Mouse (Mus musculus) embryonic facial prominence, embryonic 12.5 days (tissue): ENCODE results near the gene Casc3. TPM values are rescaled to one million over a fixed set of nuclear protein-coding genes. Genes with fewer than 3 reads are reported as not detected.

Source experiments
- ATAC-seq: fragments of 200-750 bp; cut with Nextera tagmentation; 2 replicates; pipeline ENCODE4 v1.8.0; 2017; ENCODE audit not compliant: insufficient number of reproducible peaks, insufficient read depth, low FRiP score, low TSS enrichment
- H3K27ac ChIP-seq: fragments of 300-500 bp; sonication (generic); 2 replicates; pipeline ENCODE4 v1.5.1; 2016; ENCODE audit warnings: mild to moderate bottlenecking
- H3K27me3 ChIP-seq: fragments of 300-500 bp; sonication (generic); 2 replicates; pipeline ENCODE4 v1.6.1; 2016; ENCODE audit warnings: mild to moderate bottlenecking, moderate library complexity
- H3K36me3 ChIP-seq: fragments of 300-500 bp; sonication (generic); 2 replicates; pipeline ENCODE4 v1.6.1; 2016; ENCODE audit warnings: mild to moderate bottlenecking
- H3K4me1 ChIP-seq: fragments of 300-500 bp; sonication (generic); 2 replicates; pipeline ENCODE4 v1.6.1; 2016
- H3K4me2 ChIP-seq: fragments of 300-500 bp; sonication (generic); replicated peaks from 2 replicates; pipeline ENCODE4 v1.6.1; 2016; ENCODE audit warnings: mild to moderate bottlenecking, moderate library complexity
- H3K4me3 ChIP-seq: fragments of 300-500 bp; sonication (generic); 2 replicates; pipeline ENCODE4 v1.5.1; 2016; ENCODE audit warnings: mild to moderate bottlenecking
- H3K9ac ChIP-seq: fragments of 300-500 bp; sonication (generic); 2 replicates; pipeline ENCODE4 v1.6.1; 2016; ENCODE audit warnings: mild to moderate bottlenecking, moderate library complexity
- H3K9me3 ChIP-seq: fragments of 300-500 bp; sonication (generic); 2 replicates; pipeline ENCODE4 v1.6.1; 2016; ENCODE audit warnings: mild to moderate bottlenecking, moderate library complexity
- WGBS: fragments of 180-500 bp; shearing (Covaris S2); methylation state at CpG from one replicate; pipeline ENCODE4 v1.1.7; 2016; 5-methylcytosine and 5-hydroxymethylcytosine counted together
- polyA plus RNA-seq: library from polyadenylated mRNA; unstranded; fragments of >200 nt; fragmentation: Nextera tagmentation; extraction: Ambion mirVana; gene quantifications from 2 replicates; pipeline ENCODE4 v1.2.1, GENCODE M21; 2016

Gene Casc3
- 53.9 and 54.0 TPM in 2 replicates for polyA plus RNA-seq

- Histone ChIP-seq H3K4me1 (0 out of 2 replicates have a peak, but pooled peaks cover 4% of the 10 kb centered on the region), H3K27ac (no peak within 1 kb of the TSS), H3K36me3 (peaks cover 76% of the 10 kb centered on the region), H3K4me2 (no peak within 1 kb of the TSS), H3K9ac (no peak within 1 kb of the TSS), H3K4me3 (no peak within 1 kb of the TSS), H3K27me3 (no peaks in the 10 kb centered on the region), H3K9me3 (no peaks in the 10 kb centered on the region)
- ATAC-seq: no peak
- 87% methylated on average over 5 of the region's 5 CpGs for WGBS
Observed at GRCm38 (mm10) chr11:98804605-98805004, at the start of gene Casc3. TSS of gene Casc3 (plus strand) at chr11:98804905.

DNA sequence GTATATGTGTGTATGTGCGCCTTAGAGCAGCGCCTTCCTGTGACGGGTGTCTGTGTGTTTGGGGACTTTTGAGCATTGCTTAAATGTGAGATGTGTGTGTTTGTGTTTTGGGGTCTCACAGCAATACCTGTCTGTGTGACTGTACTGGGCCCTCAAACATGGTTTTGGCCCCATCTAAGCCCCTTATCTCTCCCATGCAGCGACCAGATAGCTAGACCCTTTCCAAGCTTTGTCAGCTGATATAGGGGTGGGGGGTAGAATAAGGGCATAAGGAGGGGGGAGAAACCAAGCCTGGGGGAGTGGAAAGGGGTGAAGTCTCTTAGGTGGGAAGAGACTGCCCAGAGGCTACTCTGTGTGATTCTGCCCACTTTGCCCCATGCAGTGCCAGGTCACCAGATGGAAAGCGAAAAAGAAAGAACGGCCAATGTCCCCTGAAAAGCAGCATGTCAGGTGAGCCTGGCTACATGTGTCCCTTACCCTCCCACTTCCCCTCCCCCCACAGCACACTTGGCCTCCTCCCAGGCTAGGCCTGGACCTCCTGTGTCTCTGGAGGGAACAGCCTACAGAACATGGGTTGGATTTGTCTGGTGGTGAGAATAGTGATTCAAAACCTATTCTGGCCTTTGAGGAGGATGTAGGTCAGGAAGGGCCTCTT lies 48.9 kb upstream of the Casc3 start:
- peaks cover 23% of the 10 kb centered on the region for H3K4me1 ChIP-seq
- no peak overlapping the region for H3K4me3 ChIP-seq
- no peaks in the 10 kb centered on the region for H3K9me3 ChIP-seq
- no peak overlapping the region for H3K9ac ChIP-seq
- WGBS: 90% methylated on average over 6 of the region's 6 CpGs
- H3K36me3 ChIP-seq: peaks cover 42% of the 10 kb centered on the region
- no peak overlapping the region for H3K27ac ChIP-seq
- no peak for ATAC-seq
- H3K27me3 ChIP-seq: no peaks in the 10 kb centered on the region
- no peak overlapping the region for H3K4me2 ChIP-seq

DNA sequence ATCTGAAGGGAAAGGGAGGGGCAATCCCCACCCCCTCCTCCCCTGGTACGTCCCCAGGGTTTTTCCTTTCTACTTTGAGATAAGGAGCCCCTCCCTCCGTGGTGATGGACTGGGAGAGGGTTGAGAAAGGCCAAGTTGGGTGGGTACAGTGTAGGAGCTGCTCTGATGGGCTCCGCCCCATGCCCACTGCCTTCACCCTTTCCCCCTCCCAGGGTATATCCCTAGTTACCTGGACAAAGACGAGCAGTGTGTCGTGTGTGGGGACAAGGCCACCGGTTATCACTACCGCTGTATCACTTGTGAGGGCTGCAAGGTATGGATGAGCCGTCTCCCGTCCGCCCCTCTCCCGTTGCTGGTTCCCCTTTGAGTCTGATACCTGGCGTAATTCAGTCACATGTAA lies 48.0 kb upstream of the Casc3 start:
- Histone ChIP-seq H3K27ac (no peak overlapping the region), H3K9me3 (no peaks in the 10 kb centered on the region), H3K4me1 (peaks cover 14% of the 10 kb centered on the region), H3K9ac (no peak overlapping the region), H3K4me2 (no peak overlapping the region), H3K27me3 (no peaks in the 10 kb centered on the region), H3K4me3 (no peak overlapping the region), H3K36me3 (peaks cover 44% of the 10 kb centered on the region)
- no peak for ATAC-seq
- WGBS: 82% methylated on average over 12 of the region's 12 CpGs

GRCm38 (mm10) chr11:98761939-98762338 lies 42.8 kb upstream of the Casc3 start:
- H3K4me1 ChIP-seq: peaks cover 18% of the 10 kb centered on the region
- H3K27ac ChIP-seq: no peak overlapping the region
- H3K9ac ChIP-seq: no peak overlapping the region
- H3K9me3 ChIP-seq: no peaks in the 10 kb centered on the region
- H3K4me3 ChIP-seq: no peak overlapping the region
- no peak overlapping the region for H3K4me2 ChIP-seq
- no peaks in the 10 kb centered on the region for H3K27me3 ChIP-seq
- peaks cover 48% of the 10 kb centered on the region for H3K36me3 ChIP-seq
- WGBS: 90% methylated on average over 4 of the region's 4 CpGs
- no peak for ATAC-seq

GRCm38 (mm10) chr11:98762756-98763501 lies 41.8 kb upstream of the Casc3 start:
- H3K27me3 ChIP-seq: no peaks in the 10 kb centered on the region
- no peak overlapping the region for H3K4me3 ChIP-seq
- ATAC-seq: no peak
- 64% methylated on average over 17 of the region's 17 CpGs for WGBS
- H3K27ac ChIP-seq: peak overlapping the region; percentile 36; the same call in 1 of the 2 replicates
- H3K4me1 ChIP-seq: peaks cover 28% of the 10 kb centered on the region
- peaks cover 44% of the 10 kb centered on the region for H3K36me3 ChIP-seq
- no peak overlapping the region; the same call in 1 of the 2 replicates for H3K4me2 ChIP-seq
- no peaks in the 10 kb centered on the region for H3K9me3 ChIP-seq
- no peak overlapping the region for H3K9ac ChIP-seq

DNA sequence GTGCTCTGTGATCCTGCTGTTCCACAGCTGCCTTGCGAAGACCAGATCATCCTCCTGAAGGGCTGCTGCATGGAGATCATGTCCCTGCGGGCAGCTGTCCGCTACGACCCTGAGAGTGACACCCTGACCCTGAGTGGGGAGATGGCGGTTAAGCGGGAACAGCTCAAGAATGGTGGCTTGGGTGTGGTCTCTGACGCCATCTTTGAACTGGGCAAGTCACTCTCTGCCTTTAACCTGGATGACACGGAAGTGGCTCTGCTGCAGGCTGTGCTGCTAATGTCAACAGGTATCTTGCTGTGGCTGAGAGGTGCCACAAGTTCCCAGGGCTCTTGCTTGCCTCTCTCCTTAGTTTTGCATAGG lies 41.2 kb upstream of the Casc3 start:
- no peaks in the 10 kb centered on the region for H3K9me3 ChIP-seq
- peak overlapping the region; percentile 36; the same call in 1 of the 2 replicates for H3K27ac ChIP-seq
- H3K4me3 ChIP-seq: no peak overlapping the region
- peaks cover 44% of the 10 kb centered on the region for H3K36me3 ChIP-seq
- no peak overlapping the region for H3K9ac ChIP-seq
- H3K4me2 ChIP-seq: no peak overlapping the region
- ATAC-seq: no peak
- 85% methylated on average over 8 of the region's 8 CpGs for WGBS
- H3K4me1 ChIP-seq: peaks cover 34% of the 10 kb centered on the region
- H3K27me3 ChIP-seq: no peaks in the 10 kb centered on the region

- ATAC-seq: no peak
- H3K27ac ChIP-seq: no peak overlapping the region
- H3K27me3 ChIP-seq: no peaks in the 10 kb centered on the region
- 77% methylated on average over 18 of the region's 18 CpGs for WGBS
- H3K4me1 ChIP-seq: peaks cover 37% of the 10 kb centered on the region
- peaks cover 49% of the 10 kb centered on the region for H3K36me3 ChIP-seq
- H3K9ac ChIP-seq: no peak overlapping the region
- no peak overlapping the region for H3K4me2 ChIP-seq
- no peak overlapping the region for H3K4me3 ChIP-seq
- H3K9me3 ChIP-seq: no peaks in the 10 kb centered on the region
Observed at GRCm38 (mm10) chr11:98764091-98764490, 40.6 kb upstream of the Casc3 start.

DNA sequence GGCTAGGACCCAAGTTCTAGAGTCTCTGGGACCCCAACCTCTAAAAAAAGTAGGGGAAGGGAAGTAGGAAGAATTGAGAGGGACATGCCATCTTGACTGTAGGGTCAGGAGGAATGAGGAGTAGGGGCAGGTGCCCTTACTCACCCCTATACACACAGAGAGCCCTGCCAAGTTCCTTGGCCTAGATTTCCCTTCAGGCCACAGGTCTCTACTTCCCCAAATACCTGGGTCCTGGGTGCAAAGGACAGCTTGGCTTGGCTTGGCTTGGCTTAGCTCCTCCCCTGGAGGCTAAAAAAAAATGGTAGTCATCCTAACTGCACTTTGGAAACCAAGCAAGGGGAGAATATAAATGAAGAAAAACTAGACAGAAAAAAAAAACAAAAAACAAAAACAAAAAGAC lies 40.0 kb upstream of the Casc3 start:
- Histone ChIP-seq H3K27ac (no peak overlapping the region), H3K27me3 (no peaks in the 10 kb centered on the region), H3K4me1 (peaks cover 37% of the 10 kb centered on the region), H3K36me3 (peaks cover 54% of the 10 kb centered on the region), H3K4me3 (no peak overlapping the region), H3K9me3 (no peaks in the 10 kb centered on the region), H3K9ac (no peak overlapping the region), H3K4me2 (no peak overlapping the region)
- no peak for ATAC-seq

- ATAC-seq: no peak
- Histone ChIP-seq H3K4me1 (peaks cover 37% of the 10 kb centered on the region), H3K4me2 (no peak overlapping the region), H3K27me3 (no peaks in the 10 kb centered on the region), H3K4me3 (no peak overlapping the region), H3K36me3 (peaks cover 51% of the 10 kb centered on the region), H3K9me3 (no peaks in the 10 kb centered on the region), H3K9ac (0 out of 2 replicates have a peak overlapping the region, but pooled peaks have one; percentile 7), H3K27ac (peak overlapping the region; percentile 30)
- WGBS: 42% methylated on average over 7 of the region's 9 CpGs
Observed at GRCm38 (mm10) chr11:98765421-98766309, 39.0 kb upstream of the Casc3 start.

- H3K27me3 ChIP-seq: no peaks in the 10 kb centered on the region
- H3K9me3 ChIP-seq: no peaks in the 10 kb centered on the region
- peaks cover 49% of the 10 kb centered on the region for H3K36me3 ChIP-seq
- 55% methylated on average over 2 of the region's 2 CpGs for WGBS
- H3K27ac ChIP-seq: no peak overlapping the region
- no peak for ATAC-seq
- H3K4me1 ChIP-seq: peaks cover 37% of the 10 kb centered on the region
- H3K9ac ChIP-seq: no peak overlapping the region
- no peak overlapping the region for H3K4me3 ChIP-seq
- H3K4me2 ChIP-seq: no peak overlapping the region
Observed at GRCm38 (mm10) chr11:98766346-98766745, 38.4 kb upstream of the Casc3 start.

GRCm38 (mm10) chr11:98766816-98767215 lies 37.9 kb upstream of the Casc3 start:
- WGBS: 37% methylated on average over 5 of the region's 5 CpGs
- Histone ChIP-seq H3K4me3 (no peak overlapping the region), H3K27ac (0 out of 2 replicates have a peak overlapping the region, but pooled peaks have one; percentile 23), H3K36me3 (peaks cover 46% of the 10 kb centered on the region), H3K27me3 (no peaks in the 10 kb centered on the region), H3K9me3 (no peaks in the 10 kb centered on the region), H3K4me2 (peak overlapping the region; percentile 29), H3K4me1 (peaks cover 37% of the 10 kb centered on the region), H3K9ac (no peak overlapping the region)
- no peak for ATAC-seq
